Mouse (Mus musculus) olfactory bulb, adult 2 months (tissue): ENCODE data around the gene Gmppb.

Source experiments
- CTCF ChIP-seq: fragments of 200-500 bp; IDR thresholded peaks from 2 replicates; pipeline ENCODE4 v1.5.1; 2012; ENCODE audit warnings: low read depth, mild to moderate bottlenecking, low read length, moderate library complexity; ENCODE audit not compliant: insufficient read depth
- POLR2A ChIP-seq: fragments of 200-500 bp; IDR thresholded peaks from 2 replicates; pipeline ENCODE4 v1.6.1; 2012; ENCODE audit warnings: mild to moderate bottlenecking, low read depth, low read length, moderate library complexity; ENCODE audit not compliant: insufficient read depth

GRCm38 (mm10) chr9:108057262-108057562 is 8.2 kb downstream of the Gmppb start:
- no peak for TF ChIP-seq POLR2A
- no peak for TF ChIP-seq CTCF
